Mouse (Mus musculus): ENCODE measurements around the gene Slc16a2. TPM values are rescaled to one million over a fixed set of nuclear protein-coding genes. Genes with fewer than 3 reads are reported as not detected.

Slc16a2 gene
- polyA plus RNA-seq, 2 experiments = 4.2 to 7.5 TPM

GRCm38 (mm10) chrX:103704611-103705010 lies 117.2 kb downstream of the Slc16a2 start:
- TF ChIP-seq EP300 (IDR thresholded peaks at IDR 0.05; ENCODE audit: low read depth) (no peak), CTCF (IDR thresholded peaks at IDR 0.05; ENCODE audit: low read depth) (no peak)
- H3K27me3 ChIP-seq (ENCODE audit: control insufficient read depth, insufficient read depth, low read length) = no peaks in the 10 kb centered on the region; the same call in 1 of the 2 replicates

GRCm38 (mm10) chrX:103704024-103704423 lies 117.8 kb downstream of the Slc16a2 start:
- Histone ChIP-seq H3K4me2 (ENCODE audit: low read depth) (no peak overlapping the region), H3K9ac (replicated peaks) (no peak overlapping the region), H3K27ac (no peak overlapping the region), H3K4me1 (replicated peaks; ENCODE audit: control insufficient read depth in 2 of 2, insufficient read depth in 2 of 2, low read length in 1 of 2) (no peaks in the 10 kb centered on the region), H3K36me3 (replicated peaks; ENCODE audit: control insufficient read depth, insufficient read depth, low read depth) (no peaks in the 10 kb centered on the region), H3K4me3 (ENCODE audit: insufficient read depth in 1 of 2, low read depth in 2 of 2, low read length in 2 of 2) (no peak overlapping the region), H3K27me3 (ENCODE audit: control insufficient read depth, insufficient read depth, low read length) (no peaks in the 10 kb centered on the region; the same call in 1 of the 2 replicates), H3K9me3 (ENCODE audit: control insufficient read depth, low read length) (no peaks in the 10 kb centered on the region)
- ATAC-seq (ENCODE audit: insufficient read depth) (no peak), DNase-seq (ENCODE audit: low read depth in 3 of 3, low spot score in 3 of 3) (no peak)
- TF ChIP-seq EP300 (IDR thresholded peaks at IDR 0.05; ENCODE audit: low read depth) (no peak), CTCF (IDR thresholded peaks at IDR 0.05; ENCODE audit: low read depth) (no peak)
- WGBS (ENCODE audit: insufficient replicate concordance) = 72% methylated on average over 4 of the region's 4 CpGs

More at GRCm38 (mm10) chrX:103704611-103705010, 117.2 kb downstream of the Slc16a2 start:
- ATAC-seq (ENCODE audit: insufficient read depth) = no peak
- H3K4me1 ChIP-seq (replicated peaks; ENCODE audit: control insufficient read depth in 2 of 2, insufficient read depth in 2 of 2, low read length in 1 of 2) = no peaks in the 10 kb centered on the region
- no peaks in the 10 kb centered on the region for H3K36me3 ChIP-seq (replicated peaks; ENCODE audit: control insufficient read depth, insufficient read depth, low read depth)
- no peak overlapping the region for H3K4me2 ChIP-seq (ENCODE audit: low read depth)
- H3K27ac ChIP-seq = no peak overlapping the region
- no peak overlapping the region for H3K4me3 ChIP-seq (ENCODE audit: insufficient read depth in 1 of 2, low read depth in 2 of 2, low read length in 2 of 2)
- no peaks in the 10 kb centered on the region for H3K9me3 ChIP-seq (ENCODE audit: control insufficient read depth, low read length)
- DNase-seq (ENCODE audit: low read depth in 3 of 3, low spot score in 3 of 3) = no peak
- 81% methylated on average over 4 of the region's 4 CpGs for WGBS (ENCODE audit: insufficient replicate concordance)
- H3K9ac ChIP-seq (replicated peaks) = no peak overlapping the region

GRCm38 (mm10) chrX:103697796-103698195 lies 124.0 kb downstream of the Slc16a2 start:
- DNase-seq (ENCODE audit: low read depth in 3 of 3, low spot score in 3 of 3) (no peak), ATAC-seq (ENCODE audit: insufficient read depth) (no peak)
- Histone ChIP-seq H3K4me1 (replicated peaks; ENCODE audit: control insufficient read depth in 2 of 2, insufficient read depth in 2 of 2, low read length in 1 of 2) (no peaks in the 10 kb centered on the region), H3K36me3 (replicated peaks; ENCODE audit: control insufficient read depth, insufficient read depth, low read depth) (no peaks in the 10 kb centered on the region), H3K4me2 (ENCODE audit: low read depth) (no peak overlapping the region), H3K9me3 (ENCODE audit: control insufficient read depth, low read length) (no peaks in the 10 kb centered on the region), H3K4me3 (ENCODE audit: insufficient read depth in 1 of 2, low read depth in 2 of 2, low read length in 2 of 2) (no peak overlapping the region), H3K27ac (no peak overlapping the region), H3K9ac (replicated peaks) (no peak overlapping the region), H3K27me3 (ENCODE audit: control insufficient read depth, insufficient read depth, low read length) (peaks cover 9% of the 10 kb centered on the region)
- no peak for TF ChIP-seq EP300 (IDR thresholded peaks at IDR 0.05; ENCODE audit: low read depth)
- no peak for TF ChIP-seq CTCF (IDR thresholded peaks at IDR 0.05; ENCODE audit: low read depth)
- 58% methylated on average over 2 of the region's 2 CpGs for WGBS (ENCODE audit: insufficient replicate concordance)

GRCm38 (mm10) chrX:103696081-103696519 lies 125.7 kb downstream of the Slc16a2 start:
- Histone ChIP-seq H3K9me3 (ENCODE audit: control insufficient read depth, low read length) (no peaks in the 10 kb centered on the region), H3K9ac (replicated peaks) (no peak overlapping the region), H3K27ac (no peak overlapping the region), H3K27me3 (ENCODE audit: control insufficient read depth, insufficient read depth, low read length) (peaks cover 9% of the 10 kb centered on the region), H3K4me1 (replicated peaks; ENCODE audit: control insufficient read depth in 2 of 2, insufficient read depth in 2 of 2, low read length in 1 of 2) (no peaks in the 10 kb centered on the region), H3K36me3 (replicated peaks; ENCODE audit: control insufficient read depth, insufficient read depth, low read depth) (no peaks in the 10 kb centered on the region), H3K4me3 (ENCODE audit: insufficient read depth in 1 of 2, low read depth in 2 of 2, low read length in 2 of 2) (no peak overlapping the region), H3K4me2 (ENCODE audit: low read depth) (peak overlapping the region; percentile 34)
- no peak for ATAC-seq (ENCODE audit: insufficient read depth)
- TF ChIP-seq EP300 (IDR thresholded peaks at IDR 0.05; ENCODE audit: low read depth) (no peak), CTCF (IDR thresholded peaks at IDR 0.05; ENCODE audit: low read depth) (no peak)
- no peak for DNase-seq (ENCODE audit: low read depth in 3 of 3, low spot score in 3 of 3)
- 6% methylated on average over 9 of the region's 9 CpGs for WGBS (ENCODE audit: insufficient replicate concordance)

GRCm38 (mm10) chrX:103695165-103695996 lies 126.4 kb downstream of the Slc16a2 start:
- no peak overlapping the region for H3K9ac ChIP-seq (replicated peaks)
- TF ChIP-seq CTCF (IDR thresholded peaks at IDR 0.05; ENCODE audit: low read depth) = 0 out of 2 replicates have a peak, but pooled peaks have one; percentile 8
- no peak for TF ChIP-seq EP300 (IDR thresholded peaks at IDR 0.05; ENCODE audit: low read depth)

More at GRCm38 (mm10) chrX:103695165-103695996, 126.4 kb downstream of the Slc16a2 start:
- peak overlapping the region; percentile 61 for H3K4me2 ChIP-seq (ENCODE audit: low read depth)
- no peaks in the 10 kb centered on the region for H3K4me1 ChIP-seq (replicated peaks; ENCODE audit: control insufficient read depth in 2 of 2, insufficient read depth in 2 of 2, low read length in 1 of 2)
- DNase-seq (ENCODE audit: low read depth in 3 of 3, low spot score in 3 of 3) = peak; percentile 4 to 24 (median 9)
- ATAC-seq (ENCODE audit: insufficient read depth) = peak; percentile 76
- H3K4me3 ChIP-seq (ENCODE audit: insufficient read depth in 1 of 2, low read depth in 2 of 2, low read length in 2 of 2) = peak overlapping the region; percentile 39 to 42
- peaks cover 9% of the 10 kb centered on the region for H3K27me3 ChIP-seq (ENCODE audit: control insufficient read depth, insufficient read depth, low read length)
- no peaks in the 10 kb centered on the region for H3K9me3 ChIP-seq (ENCODE audit: control insufficient read depth, low read length)
- H3K36me3 ChIP-seq (replicated peaks; ENCODE audit: control insufficient read depth, insufficient read depth, low read depth) = no peaks in the 10 kb centered on the region
- H3K27ac ChIP-seq = no peak overlapping the region
- WGBS (ENCODE audit: insufficient replicate concordance) = 1% methylated on average over 38 of the region's 41 CpGs

All from liver, embryonic 14.5 days (tissue).